Mouse (Mus musculus) E14TG2a.4 (cell line): ENCODE data around the gene Il15.

ENCODE experiments used
- CTCF ChIP-seq: conservative IDR thresholded peaks from 2 replicates; pipeline ENCODE4 v1.5.1; 2014; ENCODE audit warnings: low read length
- NANOG ChIP-seq: IDR thresholded peaks from 2 replicates; pipeline ENCODE4 v1.6.1; 2014; ENCODE audit warnings: borderline replicate concordance, low read length, mixed read lengths
- POU5F1 ChIP-seq: IDR thresholded peaks from 2 replicates; pipeline ENCODE4 v1.6.1; 2014; ENCODE audit warnings: low read length, borderline replicate concordance

- no peak for TF ChIP-seq CTCF
- no peak for TF ChIP-seq POU5F1
- no peak for TF ChIP-seq NANOG
These were observed 71.3 kb downstream of the Il15 start for GRCm38 (mm10) chr8:82331675-82332234.
